Mouse (Mus musculus) megakaryocyte, adult 5-6 weeks (primary cell): ENCODE results near the gene Gm17428. TPM values are rescaled to one million over a fixed set of nuclear protein-coding genes. Genes with fewer than 3 reads are reported as not detected.
"Not testable (repeated sequence)": the region's sequence is repeated elsewhere in the genome, so short reads cannot be mapped to it uniquely, and the experiment has no call there.

Source experiments
- ATAC-seq: 2 replicates; pipeline ENCODE4 v1.8.0; 2016; ENCODE audit warnings: mild to moderate bottlenecking, inconsistent platforms; ENCODE audit not compliant: poor library complexity, severe bottlenecking
- total RNA-seq, 2 experiments: library from RNA; stranded (forward) in 1 of 2; stranded (reverse) in 1 of 2; fragments of 153-499, 151-499 nt in 1 of 2; fragments of 221-1000, 200-1000 nt in 1 of 2; gene quantifications; 2 replicates each; pipeline versions ENCODE4 v1.2.3 to v1.2.4; 2015 to 2017

Gene Gm17428
- total RNA-seq, 2 experiments from 2014 or later: not detected

DNA sequence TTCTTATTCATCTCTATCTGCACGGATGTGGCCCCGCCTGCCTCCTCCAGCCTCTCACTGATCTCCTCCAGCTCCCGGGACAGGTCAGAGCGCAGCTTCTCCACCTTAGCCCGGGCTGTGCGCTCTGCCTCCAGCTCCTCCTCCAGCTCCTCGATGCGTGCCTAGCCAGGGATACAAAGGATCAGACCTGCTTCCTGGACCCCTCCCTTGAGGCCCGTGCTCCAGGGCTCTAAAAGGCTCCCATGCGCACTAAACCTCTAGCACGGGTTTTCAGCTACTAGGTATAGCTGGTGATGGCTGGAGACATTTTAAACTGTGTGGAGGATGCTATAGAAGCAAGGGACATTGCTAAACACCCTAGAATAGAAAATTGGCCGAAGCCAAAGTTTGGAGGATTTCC is 26.2 kb upstream of the Gm17428 start:
- no peak for ATAC-seq

DNA sequence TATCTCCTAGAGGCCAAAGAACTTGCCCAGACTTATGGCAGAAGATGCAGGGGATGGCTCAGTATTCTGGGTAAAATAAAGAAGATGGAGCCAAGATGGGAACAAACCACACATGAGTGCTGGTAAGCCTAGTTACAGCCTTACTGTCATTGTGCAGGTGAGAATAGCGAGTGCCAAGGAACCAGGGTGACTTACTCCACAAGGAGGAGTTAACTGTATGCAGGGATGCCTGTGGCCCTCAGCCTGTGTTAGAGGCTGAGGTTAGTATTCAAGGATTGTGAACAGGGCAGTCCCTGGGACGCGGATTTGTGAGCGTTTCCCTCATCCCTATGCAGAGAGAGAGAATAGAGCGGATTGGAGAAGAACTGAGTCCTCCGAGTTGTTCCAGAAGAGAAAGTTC is 25.1 kb upstream of the Gm17428 start:
- no peak for ATAC-seq

DNA sequence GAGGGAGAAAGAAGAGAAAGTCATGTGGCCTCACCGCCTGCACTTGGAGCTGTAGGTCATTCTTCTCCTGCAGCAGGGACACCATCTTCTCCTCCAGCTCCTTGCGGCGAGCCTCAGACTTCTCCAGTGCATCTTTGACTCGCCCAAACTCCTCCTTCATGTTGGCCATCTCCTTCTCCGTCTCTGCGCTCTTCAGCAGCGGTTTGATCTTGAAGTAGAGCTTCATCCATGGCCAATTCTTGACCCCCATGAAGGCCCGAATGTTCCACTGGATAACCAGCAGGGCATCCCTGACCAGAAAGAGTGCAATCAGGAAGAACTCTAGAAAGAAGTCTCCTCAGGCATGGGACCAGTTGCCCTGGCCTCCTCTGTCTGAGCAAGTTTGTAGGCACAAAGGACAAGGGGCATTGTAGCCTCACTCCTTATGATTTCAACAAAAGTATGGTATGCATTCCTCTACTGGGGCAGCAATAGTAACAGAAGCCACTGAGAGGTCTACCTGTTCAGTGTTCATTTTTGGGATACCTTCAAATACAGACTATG is 23.0 kb upstream of the Gm17428 start:
- ATAC-seq: no peak

DNA sequence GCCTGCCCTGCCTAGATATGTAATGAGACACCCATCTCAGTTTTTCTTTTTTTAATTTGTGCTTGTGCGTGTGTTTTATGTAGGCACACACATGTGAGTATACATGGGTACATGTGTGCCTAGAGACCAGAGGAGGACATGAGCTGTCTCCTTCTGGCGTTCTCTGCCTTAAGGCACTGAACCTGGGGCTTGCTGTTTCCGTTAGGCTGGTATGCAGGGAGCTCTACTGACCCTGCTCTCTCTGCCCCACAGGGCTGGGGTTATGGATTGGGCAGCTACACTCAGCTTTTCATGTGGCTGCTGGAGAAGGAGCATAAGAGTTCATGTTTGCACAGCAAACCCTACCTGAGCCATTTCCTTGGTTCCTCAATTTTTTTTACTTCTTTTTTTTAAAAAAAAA is 22.3 kb upstream of the Gm17428 start:
- no peak for ATAC-seq

GRCm38 (mm10) chr14:54955481-54955880 is 21.3 kb upstream of the Gm17428 start:
- no peak for ATAC-seq

GRCm38 (mm10) chr14:54956533-54956932 is 20.2 kb upstream of the Gm17428 start:
- ATAC-seq: no peak

- no peak for ATAC-seq
Measured at GRCm38 (mm10) chr14:54958503-54958902, 18.2 kb upstream of the Gm17428 start.

DNA sequence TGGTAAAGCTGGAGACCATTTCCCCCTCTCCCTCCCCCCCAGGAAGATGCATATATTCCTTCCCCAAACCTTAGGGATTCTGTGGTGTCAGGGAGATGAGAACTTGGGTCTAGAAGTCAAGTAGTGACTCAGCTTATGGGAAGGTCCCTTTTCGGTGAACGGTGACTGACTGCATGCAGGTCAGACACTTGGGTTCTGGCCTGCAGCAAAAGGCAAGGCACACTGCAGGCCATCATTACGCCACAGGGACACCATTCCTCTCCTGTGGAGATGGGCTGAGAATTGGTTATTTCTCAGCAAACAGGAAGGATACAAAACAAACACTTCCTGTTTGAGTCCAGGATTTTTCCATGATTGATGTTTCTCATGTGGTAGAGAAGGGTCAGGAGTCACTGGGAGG is 17.5 kb upstream of the Gm17428 start:
- no peak for ATAC-seq

- not testable (repeated sequence) for ATAC-seq
Measured at GRCm38 (mm10) chr14:54959853-54960613, 16.7 kb upstream of the Gm17428 start.

GRCm38 (mm10) chr14:54960769-54961168 is 16.0 kb upstream of the Gm17428 start:
- no peak for ATAC-seq

DNA sequence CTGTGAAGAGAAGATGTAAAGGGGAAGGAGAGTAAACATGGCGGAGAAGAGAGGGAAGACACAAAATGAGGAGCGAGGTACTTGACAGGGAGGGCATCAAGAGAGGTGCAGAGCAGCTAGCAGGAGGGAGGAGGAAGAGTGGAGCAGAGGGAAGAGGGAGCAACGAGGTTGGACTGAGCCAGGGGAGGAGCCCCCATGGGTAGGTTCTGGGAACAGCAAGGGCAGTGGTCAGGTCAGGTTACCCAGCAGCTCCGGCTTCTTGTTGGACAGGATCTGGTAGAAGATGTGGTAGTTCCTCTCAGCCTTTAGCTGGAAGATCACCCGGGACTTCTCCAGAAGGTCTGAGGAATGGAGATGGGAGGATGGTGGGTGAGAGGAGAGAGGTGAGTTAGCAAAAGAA is 15.2 kb upstream of the Gm17428 start:
- no peak for ATAC-seq

- ATAC-seq: no peak
Measured at GRCm38 (mm10) chr14:54962714-54963113, 14.0 kb upstream of the Gm17428 start.

DNA sequence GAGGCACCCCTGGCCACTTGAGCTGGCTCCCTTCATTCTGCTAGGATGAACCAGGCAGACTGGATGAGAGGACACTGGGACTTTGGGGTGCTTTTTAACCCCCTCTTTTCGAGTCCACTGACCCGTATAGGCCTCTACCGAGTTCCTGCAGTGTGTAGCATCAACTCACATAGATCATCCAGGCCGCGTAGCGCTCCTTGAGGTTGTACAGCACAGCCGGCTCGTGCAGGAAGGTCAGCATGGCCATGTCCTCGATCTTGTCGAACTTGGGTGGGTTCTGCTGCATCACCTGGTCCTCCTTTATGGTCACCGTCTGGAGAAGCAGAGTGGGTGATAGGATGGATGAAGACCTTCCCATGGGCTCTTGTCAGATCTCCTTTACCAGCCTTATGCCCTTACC is 13.0 kb upstream of the Gm17428 start:
- ATAC-seq: no peak

DNA sequence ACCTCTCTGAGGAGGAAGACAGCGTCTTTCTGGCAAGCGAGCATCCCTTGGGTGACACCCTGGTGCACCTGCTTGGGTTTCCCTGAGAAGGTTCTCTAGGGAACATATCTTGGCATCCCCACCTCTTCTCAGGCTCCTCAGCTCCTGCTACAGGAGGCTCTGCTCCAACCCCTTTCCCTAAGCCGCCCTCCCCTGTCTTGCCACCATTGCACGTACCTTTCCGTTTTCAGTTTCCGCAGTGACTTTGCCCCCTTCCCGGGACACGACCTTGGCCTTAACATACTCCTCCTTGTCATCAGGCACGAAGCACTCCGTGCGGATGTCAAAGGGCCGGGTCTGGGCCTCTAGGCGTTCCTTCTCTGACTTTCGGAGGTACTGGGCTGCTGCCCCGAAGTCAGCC is 11.7 kb upstream of the Gm17428 start:
- ATAC-seq: no peak

DNA sequence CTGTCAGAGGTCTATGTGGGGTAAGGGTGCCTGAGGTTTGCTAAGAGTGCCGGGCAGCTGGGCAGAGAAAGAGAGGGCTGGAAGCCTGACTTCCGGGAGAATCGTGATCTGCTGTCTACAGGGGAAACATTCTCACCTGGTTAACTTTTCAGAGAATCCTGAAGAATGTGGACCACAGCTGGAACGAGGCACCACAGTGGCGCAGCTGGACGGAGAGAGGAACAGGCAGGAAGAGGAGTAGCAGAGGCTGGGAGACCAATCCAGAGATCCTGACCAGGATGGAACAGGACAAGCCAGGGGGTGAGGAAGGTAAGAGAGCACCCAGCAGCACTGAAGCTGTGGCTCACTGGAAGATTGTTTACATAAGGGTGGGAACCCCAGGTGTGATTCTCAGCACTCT is 11.1 kb upstream of the Gm17428 start:
- no peak for ATAC-seq

- ATAC-seq: no peak
Measured at GRCm38 (mm10) chr14:54966320-54966977, 10.3 kb upstream of the Gm17428 start, which contains the start of gene Myh6. Gene Myh6, minus strand, starts transcription at chr14:54966927.

DNA sequence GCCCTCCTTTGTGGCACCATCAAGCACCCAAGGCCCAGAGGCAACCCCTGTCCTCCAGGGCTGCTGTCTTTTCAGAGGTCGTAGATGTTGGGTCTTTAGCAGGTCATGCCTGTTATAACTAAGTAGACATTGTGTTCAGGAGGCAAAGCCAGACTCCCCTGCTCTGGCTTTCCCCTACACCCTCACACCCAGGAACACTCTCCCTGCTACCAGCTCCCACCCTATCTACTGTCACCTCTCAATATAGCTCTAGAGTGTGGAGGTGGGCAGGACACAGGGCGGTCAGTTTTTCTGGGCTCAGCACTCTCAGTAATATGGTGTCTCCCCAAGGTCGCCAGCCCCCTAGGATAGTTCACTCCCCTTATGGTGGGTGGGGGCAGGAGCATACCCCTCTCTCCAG is 8.9 kb upstream of the Gm17428 start:
- ATAC-seq: no peak

DNA sequence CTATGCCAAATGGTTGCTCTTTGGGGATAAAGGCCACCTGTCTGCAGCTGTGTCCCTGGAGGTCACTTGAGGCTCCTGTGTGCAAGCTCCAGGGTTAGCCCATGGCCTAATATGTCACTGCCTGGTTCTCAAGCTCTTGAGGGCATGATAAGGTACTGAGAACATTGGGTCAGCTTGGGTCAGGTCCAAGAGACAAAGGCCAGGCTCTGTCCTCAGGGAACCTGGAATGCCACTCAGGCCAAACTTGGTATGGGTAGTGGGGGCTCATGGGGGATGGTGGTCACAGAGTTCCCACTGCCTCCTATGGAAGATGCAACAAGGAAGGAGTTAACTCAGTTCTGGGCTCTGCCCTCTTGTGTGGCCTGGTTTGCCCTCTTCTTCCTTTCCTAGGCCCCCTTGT is 8.4 kb upstream of the Gm17428 start:
- no peak for ATAC-seq

GRCm38 (mm10) chr14:54972786-54973185 is 3.9 kb upstream of the Gm17428 start:
- ATAC-seq: not testable (repeated sequence)

DNA sequence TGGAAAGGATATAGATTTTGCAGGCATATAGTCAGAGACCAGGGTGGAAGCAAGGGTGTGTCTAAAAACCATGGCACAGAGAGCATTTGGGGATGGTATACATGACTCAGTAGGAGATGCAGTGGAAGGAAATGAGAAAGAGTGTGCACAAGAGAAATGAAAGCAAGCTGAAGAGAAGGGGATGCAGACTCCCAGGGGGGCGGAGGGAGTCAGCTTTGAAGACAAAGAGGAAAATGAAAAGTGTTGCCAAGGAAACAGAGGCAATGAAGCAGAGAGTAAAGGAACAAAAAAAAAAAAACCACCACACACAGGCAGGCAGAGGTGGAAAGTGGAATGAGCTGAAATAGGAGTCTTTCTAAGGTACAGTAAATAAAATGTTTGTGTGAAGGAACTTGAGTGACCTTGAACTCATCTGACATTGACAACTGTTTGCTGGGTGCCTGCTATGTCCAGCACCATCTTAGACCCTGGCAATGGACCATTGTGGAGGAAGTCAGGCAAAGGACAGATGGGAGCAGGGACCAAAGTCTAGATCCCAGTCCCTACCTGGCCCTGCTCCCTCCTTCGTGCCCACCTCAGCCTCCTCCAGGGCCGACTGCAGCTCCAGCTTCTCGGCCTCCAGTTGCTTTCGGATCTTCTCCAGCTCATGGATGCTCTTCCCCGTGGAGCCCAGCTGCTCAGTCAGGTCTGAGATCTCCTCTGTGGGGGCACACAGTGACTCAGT is 2.5 kb upstream of the Gm17428 start:
- ATAC-seq: no peak

GRCm38 (mm10) chr14:54978664-54979063 is 1.9 kb downstream of the Gm17428 start:
- ATAC-seq: no peak

- ATAC-seq: no peak
Measured at GRCm38 (mm10) chr14:54981934-54982333, 5.2 kb downstream of the Gm17428 start.
